In the genomic region with DNA sequence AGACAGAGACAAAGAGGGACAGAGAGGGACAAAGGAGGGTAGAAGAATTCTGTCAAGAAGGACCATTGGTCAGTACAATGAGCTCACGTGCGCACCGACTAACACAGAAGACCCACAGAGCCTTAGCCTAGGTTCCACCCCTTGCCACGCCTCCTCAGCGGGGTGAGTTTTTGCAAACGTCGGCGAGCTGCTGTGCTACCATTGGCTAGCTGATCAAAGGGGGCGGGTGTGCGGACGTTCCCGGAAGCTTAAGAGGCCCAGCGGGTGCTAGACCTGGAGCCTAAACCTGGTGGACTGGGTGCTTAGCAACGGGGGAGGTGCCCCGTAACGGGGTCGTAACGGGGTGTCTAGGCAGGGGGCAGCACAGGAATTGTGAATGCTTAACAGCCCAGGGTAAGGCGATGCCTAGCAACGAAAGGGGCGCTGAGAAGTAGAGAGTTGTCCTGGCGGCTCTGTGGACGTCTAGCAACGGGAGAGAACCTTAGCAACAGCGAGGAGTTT, we compare ENCODE assay signal across 8 mouse cellular contexts. TPM values are rescaled to one million over a fixed set of nuclear protein-coding genes. Genes with fewer than 3 reads are reported as not detected.
A peak's percentile ranks its signal among the peaks of the same experiment; 100 is the strongest.
DNase-seq lines count a peak whose midpoint lies in the region; ATAC-seq and TF ChIP-seq lines count a peak whose summit lies in the region.

A gene (plus strand): TSS at position 243 of the 501 bp plus-strand sequence.

- no peak within 1 kb of the TSS for H3K27ac ChIP-seq in bone marrow, adult 2 months (ENCODE audit: control insufficient read depth, insufficient read depth, low read depth, low read length, poor library complexity)
- peak within 1 kb of the TSS; percentile 78 for H3K27ac ChIP-seq in embryonic facial prominence, embryonic 15.5 days (replicated peaks)
- peak within 1 kb of the TSS; percentile 89 for H3K27ac ChIP-seq in limb, embryonic 14.5 days (replicated peaks; ENCODE audit: low read depth, low read length)
- H3K27ac ChIP-seq in midbrain, postnatal 0 days (ENCODE audit: low read depth, low read length) = peak within 1 kb of the TSS; percentile 62

- peak within 1 kb of the TSS; percentile 85 for H3K4me2 ChIP-seq in embryonic facial prominence, embryonic 15.5 days (replicated peaks)
- peak within 1 kb of the TSS; percentile 54 for H3K4me2 ChIP-seq in limb, embryonic 14.5 days (replicated peaks; ENCODE audit: low read depth, low read length, severe bottlenecking)
- H3K4me2 ChIP-seq in midbrain, postnatal 0 days (ENCODE audit: low read depth, low read length, poor library complexity, severe bottlenecking) = peak within 1 kb of the TSS; percentile 70

- TF ChIP-seq CTCF in bone marrow, adult 2 months (IDR thresholded peaks at IDR 0.05; ENCODE audit: control insufficient read depth, insufficient read depth, low read length) = no peak
- TF ChIP-seq CTCF in midbrain, postnatal 0 days (IDR thresholded peaks at IDR 0.05) = peak; percentile 58

- H3K27me3 ChIP-seq in embryonic facial prominence, embryonic 15.5 days = no peaks in the 10 kb centered on the region
- no peaks in the 10 kb centered on the region for H3K27me3 ChIP-seq in limb, embryonic 14.5 days (ENCODE audit: control insufficient read depth, insufficient read depth, low read length)
- no peaks in the 10 kb centered on the region for H3K27me3 ChIP-seq in midbrain, postnatal 0 days (ENCODE audit: insufficient read depth, low read length)

- peak; percentile 97 for DNase-seq in 416B (ENCODE audit: low read depth)
- DNase-seq in heart, adult 8-10 months (ENCODE audit: low spot score) = peak; percentile 95
- DNase-seq in kidney, adult 9 months = peak; percentile 97
- DNase-seq in limb, embryonic 14.5 days (ENCODE audit: low spot score) = peak; percentile 96
- DNase-seq in midbrain, postnatal 0 days (ENCODE audit: low spot score) = peak; percentile 97
- peak; percentile 80 to 85 for DNase-seq in spleen, postnatal 14 days (ENCODE audit: low spot score in 2 of 2)

- H3K9ac ChIP-seq in embryonic facial prominence, embryonic 15.5 days = peak within 1 kb of the TSS; percentile 39
- peak within 1 kb of the TSS; percentile 50 for H3K9ac ChIP-seq in limb, embryonic 14.5 days (ENCODE audit: low read depth, low read length, severe bottlenecking)
- peak within 1 kb of the TSS; percentile 54 for H3K9ac ChIP-seq in midbrain, postnatal 0 days (replicated peaks; ENCODE audit: low read length, poor library complexity, severe bottlenecking)

- H3K4me1 ChIP-seq in bone marrow, adult 2 months (ENCODE audit: control insufficient read depth, insufficient read depth, low read length) = no peaks in the 10 kb centered on the region
- peaks cover 28% of the 10 kb centered on the region for H3K4me1 ChIP-seq in embryonic facial prominence, embryonic 15.5 days
- peaks cover 10% of the 10 kb centered on the region for H3K4me1 ChIP-seq in limb, embryonic 14.5 days (ENCODE audit: control insufficient read depth, insufficient read depth, low read length)
- H3K4me1 ChIP-seq in midbrain, postnatal 0 days (ENCODE audit: insufficient read depth, low read length) = peaks cover 11% of the 10 kb centered on the region

- peaks cover 9% of the 10 kb centered on the region; the same call in 1 of the 2 replicates for H3K36me3 ChIP-seq in embryonic facial prominence, embryonic 15.5 days
- peaks cover 5% of the 10 kb centered on the region for H3K36me3 ChIP-seq in limb, embryonic 14.5 days (ENCODE audit: control insufficient read depth, insufficient read depth, low read length)
- no peaks in the 10 kb centered on the region for H3K36me3 ChIP-seq in midbrain, postnatal 0 days (ENCODE audit: insufficient read depth, low read length)

- TF ChIP-seq POLR2A in bone marrow, adult 2 months (IDR thresholded peaks at IDR 0.05; ENCODE audit: borderline replicate concordance, control insufficient read depth, low read depth, low read length) = no peak; the same call in 1 of the 2 replicates
- TF ChIP-seq POLR2A in limb, embryonic 14.5 days (IDR thresholded peaks at IDR 0.05; ENCODE audit: borderline replicate concordance, extremely low read depth, insufficient read depth, insufficient read length) = no peak

- no peaks in the 10 kb centered on the region for H3K9me3 ChIP-seq in embryonic facial prominence, embryonic 15.5 days (replicated peaks)
- H3K9me3 ChIP-seq in limb, embryonic 14.5 days (ENCODE audit: control insufficient read depth, low read length) = no peaks in the 10 kb centered on the region
- no peaks in the 10 kb centered on the region for H3K9me3 ChIP-seq in midbrain, postnatal 0 days (ENCODE audit: low read length)

- ATAC-seq in embryonic facial prominence, embryonic 15.5 days (ENCODE audit: insufficient number of reproducible peaks, low FRiP score, low TSS enrichment, low read depth) = peak; percentile 87
- ATAC-seq in limb, embryonic 14.5 days (ENCODE audit: low FRiP score, low read depth) = peak; percentile 92
- peak; percentile 92 for ATAC-seq in midbrain, postnatal 0 days (ENCODE audit: low FRiP score)

- whole genome bisulfite sequencing in bone marrow, adult 2 months = under 1% methylated on average over 25 of the region's 25 CpGs
- WGBS in embryonic facial prominence, embryonic 15.5 days = 0% methylated on average over 25 of the region's 25 CpGs
- under 1% methylated on average over 25 of the region's 25 CpGs for WGBS in limb, embryonic 14.5 days
- under 1% methylated on average over 25 of the region's 25 CpGs for WGBS in midbrain, postnatal 0 days

- peak within 1 kb of the TSS; percentile 80 for H3K4me3 ChIP-seq in bone marrow, adult 2 months (replicated peaks; ENCODE audit: control insufficient read depth, low read depth, low read length)
- H3K4me3 ChIP-seq in embryonic facial prominence, embryonic 15.5 days (replicated peaks) = peak within 1 kb of the TSS; percentile 64
- H3K4me3 ChIP-seq in limb, embryonic 14.5 days (replicated peaks; ENCODE audit: low read length) = peak within 1 kb of the TSS; percentile 52
- peak within 1 kb of the TSS; percentile 48 for H3K4me3 ChIP-seq in midbrain, postnatal 0 days (ENCODE audit: low read depth, low read length)

RNA-seq across cellular contexts. Expression of the gene that starts here (rescaled TPM):
- polyA plus RNA-seq in bone marrow, adult 2 months (2011; ENCODE audit: insufficient read depth, insufficient read length, low replicate concordance, missing spikeins) = 12.2 and 17.3 TPM in 2 replicates
- 23.0 and 27.1 TPM in 2 replicates for polyA plus RNA-seq in embryonic facial prominence, embryonic 15.5 days (2015; fragmentation: Nextera tagmentation; extraction: Ambion mirVana)
- 10 to 100 TPM in 2 of 4 experiments, 1 to 10 TPM in 2; 9.0 to 12.6 (median 10.1) TPM for total RNA-seq in heart, adult 8-10 months (2022)
- polyA plus RNA-seq in limb, embryonic 14.5 days (2012; rRNA removed) = 43.4 and 58.3 TPM in 2 replicates
- 15.5 and 16.5 TPM in 2 replicates for polyA plus RNA-seq in limb, embryonic 14.5 days (2014; fragmentation: Nextera tagmentation; extraction: Ambion mirVana)
- 24.8 and 26.0 TPM in 2 replicates for total RNA-seq in midbrain, postnatal 0 days (2014; rRNA removed)
- polyA plus RNA-seq in midbrain, postnatal 0 days (2015; fragmentation: Nextera tagmentation; extraction: Ambion mirVana) = 15.1 and 16.7 TPM in 2 replicates
